ENCODE assay signal across 7 mouse cellular contexts in the genomic region with DNA sequence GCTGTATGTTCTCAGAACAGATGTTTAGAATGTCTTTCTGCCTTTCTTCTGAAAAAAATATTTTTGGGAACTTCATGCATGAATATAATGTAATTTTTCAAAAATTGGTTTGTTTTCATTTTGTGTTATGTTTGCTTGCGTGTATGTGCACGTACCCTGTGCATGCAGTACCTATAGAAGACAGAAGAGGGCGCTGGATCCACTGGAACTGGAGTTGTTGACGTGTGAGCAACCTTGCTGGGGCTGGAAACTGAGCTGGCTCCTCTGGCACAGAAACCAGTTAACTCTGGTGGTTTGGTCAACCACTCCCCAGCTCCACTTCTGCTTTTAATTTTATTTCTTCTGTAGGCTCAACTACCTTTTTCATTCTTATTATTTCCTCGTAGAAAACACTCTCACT.
A peak's percentile ranks its signal among the peaks of the same experiment; 100 is the strongest.
DNase-seq lines count a peak whose midpoint lies in the region; ATAC-seq and TF ChIP-seq lines count a peak whose summit lies in the region.

No protein-coding gene starts in this region.

- H3K9ac ChIP-seq in kidney, embryonic 16.5 days (replicated peaks; ENCODE audit: low read length) = no peak overlapping the region
- no peak overlapping the region for H3K9ac ChIP-seq in ES-E14 (ENCODE audit: insufficient read depth, low read depth, low read length, poor library complexity, severe bottlenecking)

- H3K27me3 ChIP-seq in kidney, embryonic 16.5 days (ENCODE audit: insufficient read depth, low read length) = no peaks in the 10 kb centered on the region

- DNase-seq in kidney, adult 18-20 months = peak; percentile 19
- DNase-seq in 416B (ENCODE audit: low read depth) (peak; percentile 39), ES-E14 (ENCODE audit: low read depth, low spot score) (peak; percentile 55)
- DNase-seq in kidney, postnatal 14 days = peak; percentile 6
- no peak for DNase-seq in heart, adult 11 months

- in situ Hi-C loops in ES-E14 (cut with MboI; ENCODE audit: low sequenced_read_pairs in 2 of 2, unreplicated experiment in 2 of 2) = loop anchor here in 1 of 2 experiments (25.0 kb wide), 1 partner anchor 1129 kb away; no protein-coding TSS in a partner anchor

- no peak for ATAC-seq in kidney, embryonic 16.5 days (ENCODE audit: low FRiP score, low TSS enrichment)
- no peak for ATAC-seq in monocyte, adult 5-6 weeks (replicated peaks; ENCODE audit: insufficient number of reproducible peaks, low FRiP score, low TSS enrichment, poor library complexity, severe bottlenecking)

- H3K4me2 ChIP-seq in kidney, embryonic 16.5 days (replicated peaks; ENCODE audit: low read depth, low read length) = no peak overlapping the region

- H3K36me3 ChIP-seq in kidney, embryonic 16.5 days (ENCODE audit: insufficient read depth, low read length) = no peaks in the 10 kb centered on the region
- H3K36me3 ChIP-seq in ES-E14 (ENCODE audit: control insufficient read depth, insufficient read depth, low read length, poor library complexity, severe bottlenecking) = no peaks in the 10 kb centered on the region

- H3K9me3 ChIP-seq in kidney, embryonic 16.5 days (ENCODE audit: low read length) = no peaks in the 10 kb centered on the region
- no peaks in the 10 kb centered on the region for H3K9me3 ChIP-seq in ES-E14 (ENCODE audit: control insufficient read depth, insufficient read depth, low read depth, low read length)

- 79% methylated on average over 5 of the region's 5 CpGs for WGBS in kidney, embryonic 16.5 days

- H3K27ac ChIP-seq in kidney, embryonic 16.5 days (ENCODE audit: low read length) = no peak overlapping the region
- no peak overlapping the region for H3K27ac ChIP-seq in ES-E14 (ENCODE audit: insufficient read depth, low read depth, low read length, poor library complexity, severe bottlenecking)

- peaks cover 10% of the 10 kb centered on the region for H3K4me1 ChIP-seq in kidney, embryonic 16.5 days (ENCODE audit: insufficient read depth, low read length)
- H3K4me1 ChIP-seq in ES-E14 (ENCODE audit: control insufficient read depth in 2 of 2, insufficient read depth in 2 of 2, low read length in 2 of 2, poor library complexity in 1 of 2) = no peaks in the 10 kb centered on the region

- no peak overlapping the region for H3K4me3 ChIP-seq in kidney, embryonic 16.5 days (ENCODE audit: low read length)
- no peak overlapping the region for H3K4me3 ChIP-seq in ES-E14 (ENCODE audit: insufficient read depth in 1 of 2, low read depth in 1 of 2, low read length in 2 of 2, poor library complexity in 1 of 2, severe bottlenecking in 1 of 2)

TF ChIP-seq in ES-E14, 5 proteins besides CTCF, POLR2A, EP300 and RAD21:
- TF ChIP-seq ZNF384 (IDR thresholded peaks at IDR 0.05; ENCODE audit: low read depth, low read length) = no peak
- peak; percentile 76 for TF ChIP-seq ZC3H11A (IDR thresholded peaks at IDR 0.05; ENCODE audit: borderline replicate concordance, low read depth, low read length)
- no peak for TF ChIP-seq MAFK (IDR thresholded peaks at IDR 0.05; ENCODE audit: insufficient read depth, low read depth, low read length)
- no peak for TF ChIP-seq CHD2 (IDR thresholded peaks at IDR 0.05; ENCODE audit: low read depth, low read length)
- no peak for TF ChIP-seq HCFC1 (IDR thresholded peaks at IDR 0.05; ENCODE audit: borderline replicate concordance, insufficient read depth, low read length)
